ENCODE assay signal across 7 mouse cellular contexts in genomic region chr8:8994008-8994407, GRCm38 (mm10).
DNase-seq lines count a peak whose midpoint lies in the region; ATAC-seq and TF ChIP-seq lines count a peak whose summit lies in the region.

No protein-coding gene starts in this region.

- no peak for DNase-seq in lung, postnatal 14 days
- peak; percentile 9 for DNase-seq in stomach, postnatal 0 days (ENCODE audit: low spot score)
- DNase-seq in layer of hippocampus, adult 11-12 months (ENCODE audit: low spot score): no peak
- no peak for DNase-seq in adrenal gland, postnatal 10 days

- H3K9me3 ChIP-seq in lung, embryonic 16.5 days (ENCODE audit: control insufficient read depth, low read length): no peaks in the 10 kb centered on the region
- no peaks in the 10 kb centered on the region for H3K9me3 ChIP-seq in heart, embryonic 16.5 days (replicated peaks; ENCODE audit: control insufficient read depth, low read length)
- H3K9me3 ChIP-seq in limb, embryonic 12.5 days: no peaks in the 10 kb centered on the region
- no peaks in the 10 kb centered on the region for H3K9me3 ChIP-seq in stomach, postnatal 0 days (ENCODE audit: control insufficient read depth, low read length)

- 36% methylated on average over 7 of the region's 7 CpGs for WGBS in lung, embryonic 16.5 days
- 43% methylated on average over 7 of the region's 7 CpGs for WGBS in heart, embryonic 16.5 days
- 17% methylated on average over 7 of the region's 7 CpGs for WGBS in limb, embryonic 12.5 days
- 37% methylated on average over 7 of the region's 7 CpGs for WGBS in stomach, postnatal 0 days

- no peak for ATAC-seq in lung, embryonic 16.5 days (ENCODE audit: low read depth)
- ATAC-seq in heart, embryonic 16.5 days (replicated peaks; ENCODE audit: extremely low read depth, insufficient read depth, low FRiP score): no peak
- peak; percentile 45 for ATAC-seq in limb, embryonic 12.5 days (ENCODE audit: insufficient number of reproducible peaks, insufficient read depth, low FRiP score, low TSS enrichment, low read depth)
- ATAC-seq in stomach, postnatal 0 days (ENCODE audit: low FRiP score, low TSS enrichment): no peak

- H3K27me3 ChIP-seq in lung, embryonic 16.5 days (ENCODE audit: control insufficient read depth, insufficient read depth, low read depth, low read length): no peaks in the 10 kb centered on the region
- H3K27me3 ChIP-seq in heart, embryonic 16.5 days (ENCODE audit: control insufficient read depth, insufficient read depth, low read length): no peaks in the 10 kb centered on the region
- H3K27me3 ChIP-seq in limb, embryonic 12.5 days: no peaks in the 10 kb centered on the region
- no peaks in the 10 kb centered on the region for H3K27me3 ChIP-seq in stomach, postnatal 0 days (ENCODE audit: control insufficient read depth, insufficient read depth, low read length)

- peaks cover 38% of the 10 kb centered on the region for H3K4me1 ChIP-seq in lung, embryonic 16.5 days (replicated peaks; ENCODE audit: control insufficient read depth, insufficient read depth, low read length)
- peaks cover 27% of the 10 kb centered on the region for H3K4me1 ChIP-seq in heart, embryonic 16.5 days (ENCODE audit: control insufficient read depth, insufficient read depth, low read length)
- H3K4me1 ChIP-seq in limb, embryonic 12.5 days (replicated peaks): peaks cover 39% of the 10 kb centered on the region
- H3K4me1 ChIP-seq in stomach, postnatal 0 days (replicated peaks; ENCODE audit: control insufficient read depth, insufficient read depth): peaks cover 2% of the 10 kb centered on the region; the same call in 1 of the 2 replicates

- TF ChIP-seq CTCF in stomach, postnatal 0 days (IDR thresholded peaks at IDR 0.05; ENCODE audit: low read depth): no peak

- H3K4me3 ChIP-seq in lung, embryonic 16.5 days (ENCODE audit: low read length): no peak overlapping the region
- H3K4me3 ChIP-seq in heart, embryonic 16.5 days (ENCODE audit: low read length): no peak overlapping the region
- no peak overlapping the region for H3K4me3 ChIP-seq in limb, embryonic 12.5 days (replicated peaks)
- no peak overlapping the region for H3K4me3 ChIP-seq in stomach, postnatal 0 days (ENCODE audit: low read depth, low read length)

- no peak overlapping the region; the same call in 1 of the 2 replicates for H3K4me2 ChIP-seq in lung, embryonic 16.5 days (ENCODE audit: low read depth, low read length)
- H3K4me2 ChIP-seq in heart, embryonic 16.5 days (ENCODE audit: low read depth, low read length): peak overlapping the region; percentile 58
- H3K4me2 ChIP-seq in limb, embryonic 12.5 days: peak overlapping the region; percentile 70
- H3K4me2 ChIP-seq in stomach, postnatal 0 days (replicated peaks; ENCODE audit: low read depth): peak overlapping the region; percentile 60; the same call in 1 of the 2 replicates

- peak overlapping the region; percentile 83 for H3K27ac ChIP-seq in lung, embryonic 16.5 days (ENCODE audit: low read length)
- H3K27ac ChIP-seq in heart, embryonic 16.5 days (ENCODE audit: low read length): peak overlapping the region; percentile 61
- no peak overlapping the region for H3K27ac ChIP-seq in limb, embryonic 12.5 days
- H3K27ac ChIP-seq in stomach, postnatal 0 days (replicated peaks): no peak overlapping the region

- no peak overlapping the region for H3K9ac ChIP-seq in lung, embryonic 16.5 days (ENCODE audit: low read length)
- H3K9ac ChIP-seq in heart, embryonic 16.5 days (ENCODE audit: low read length): peak overlapping the region; percentile 21
- no peak overlapping the region for H3K9ac ChIP-seq in limb, embryonic 12.5 days (replicated peaks)
- H3K9ac ChIP-seq in stomach, postnatal 0 days (ENCODE audit: low read length): no peak overlapping the region

- TF ChIP-seq EP300 in stomach, postnatal 0 days (optimal IDR thresholded peaks at IDR 0.05): no peak

- H3K36me3 ChIP-seq in lung, embryonic 16.5 days (ENCODE audit: control insufficient read depth, insufficient read depth, low read length): no peaks in the 10 kb centered on the region
- H3K36me3 ChIP-seq in heart, embryonic 16.5 days (ENCODE audit: control insufficient read depth, insufficient read depth): no peaks in the 10 kb centered on the region
- no peaks in the 10 kb centered on the region for H3K36me3 ChIP-seq in limb, embryonic 12.5 days
- H3K36me3 ChIP-seq in stomach, postnatal 0 days (ENCODE audit: control insufficient read depth, insufficient read depth, low read length): no peaks in the 10 kb centered on the region

Comparison
In these comparisons a context has a peak if more than half of its experiments do, and no peak if none do; other contexts are left out.
1. H3K27ac ChIP-seq: peak in lung, embryonic 16.5 days (single experiment) and heart, embryonic 16.5 days (single experiment); none in limb, embryonic 12.5 days (single experiment) and stomach, postnatal 0 days (single experiment).